Mouse (Mus musculus): ENCODE results near the gene D2hgdh. TPM values are rescaled to one million over a fixed set of nuclear protein-coding genes. Genes with fewer than 3 reads are reported as not detected.
"Not testable (repeated sequence)": the region's sequence is repeated elsewhere in the genome, so short reads cannot be mapped to it uniquely, and the experiment has no call there.

D2hgdh gene
- total and polyA plus RNA-seq, 3 experiments, result 3.4 to 15.0 (median 14.7) TPM

DNA sequence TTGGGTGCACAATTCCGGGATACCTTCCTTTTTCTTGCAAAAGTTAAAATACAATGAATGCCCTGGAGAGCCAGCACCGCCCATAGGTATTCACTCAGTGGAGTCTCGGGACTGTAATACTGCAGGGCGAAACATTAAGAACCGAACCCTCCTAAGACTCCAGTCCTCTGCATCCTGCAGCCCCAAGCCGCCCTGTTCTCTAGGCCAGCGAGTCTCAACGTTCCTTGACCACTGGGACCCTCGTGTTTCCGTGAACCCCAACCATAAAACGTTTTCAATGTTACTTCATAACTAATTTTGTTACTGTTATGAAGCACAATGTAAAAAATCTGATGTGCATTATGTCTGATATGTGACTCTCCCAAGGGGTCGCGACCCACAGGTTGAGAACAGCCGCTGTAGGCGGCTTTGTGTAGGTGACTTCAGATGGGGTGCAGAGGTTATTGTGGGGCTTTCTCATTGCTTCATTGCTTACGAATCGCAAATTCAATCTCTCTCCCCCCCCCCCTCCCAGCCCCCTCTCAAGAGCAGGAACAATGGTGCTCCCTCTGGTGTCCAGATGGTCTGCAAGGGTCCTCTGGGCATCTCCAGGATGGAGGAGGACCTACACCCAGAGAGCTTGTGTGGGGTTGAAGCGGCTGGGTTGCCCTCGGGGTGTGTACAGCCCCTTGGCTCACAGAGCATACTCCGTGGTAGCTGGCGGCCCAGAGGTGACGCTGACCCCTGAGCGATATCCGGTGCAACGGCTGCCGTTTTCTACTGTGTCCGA is 1.2 kb downstream of the D2hgdh start:
- Histone ChIP-seq H3K4me3 (ENCODE audit: low read depth, low read length) (peak overlapping the region; percentile 78), H3K36me3 (replicated peaks) (peaks cover 54% of the 10 kb centered on the region), H3K4me1 (ENCODE audit: insufficient read depth, low read depth, low read length) (peaks cover 35% of the 10 kb centered on the region), H3K9me3 (replicated peaks) (no peaks in the 10 kb centered on the region), H3K27me3 (ENCODE audit: insufficient read depth, low read length) (no peaks in the 10 kb centered on the region)
- TF ChIP-seq TAL1 (conservative IDR thresholded peaks at IDR 0.05; ENCODE audit: low read depth, low read length) (no peak), POLR2AphosphoS5 (IDR thresholded peaks at IDR 0.05; ENCODE audit: insufficient replicate concordance, low read depth, low read length) (no peak), CTCF (IDR thresholded peaks at IDR 0.05; ENCODE audit: low read depth, low read length) (no peak), GATA1 (IDR thresholded peaks at IDR 0.05; ENCODE audit: borderline replicate concordance, low read length) (no peak)
- ATAC-seq (ENCODE audit: extremely low read depth, insufficient number of reproducible peaks, low FRiP score, poor library complexity, severe bottlenecking) (no peak), DNase-seq (ENCODE audit: low spot score) (peak; percentile 38)

DNA sequence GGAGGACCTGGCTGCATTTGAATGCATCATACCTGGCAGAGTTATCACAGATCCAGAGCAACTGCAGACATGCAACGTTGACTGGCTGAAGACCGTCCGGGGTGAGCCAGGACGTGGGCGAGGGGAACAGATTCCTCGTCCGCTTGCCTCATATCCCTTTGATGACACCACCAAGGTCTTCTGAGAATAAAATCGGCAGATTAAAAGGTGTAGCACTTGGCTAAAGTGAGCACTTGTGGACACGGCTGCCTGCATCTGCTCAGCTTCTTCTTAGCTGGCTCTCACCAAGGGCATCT is 1.8 kb downstream of the D2hgdh start:
- H3K4me3 ChIP-seq (ENCODE audit: low read depth, low read length), result peak overlapping the region; percentile 78
- no peak for ATAC-seq (ENCODE audit: extremely low read depth, insufficient number of reproducible peaks, low FRiP score, poor library complexity, severe bottlenecking)

DNA sequence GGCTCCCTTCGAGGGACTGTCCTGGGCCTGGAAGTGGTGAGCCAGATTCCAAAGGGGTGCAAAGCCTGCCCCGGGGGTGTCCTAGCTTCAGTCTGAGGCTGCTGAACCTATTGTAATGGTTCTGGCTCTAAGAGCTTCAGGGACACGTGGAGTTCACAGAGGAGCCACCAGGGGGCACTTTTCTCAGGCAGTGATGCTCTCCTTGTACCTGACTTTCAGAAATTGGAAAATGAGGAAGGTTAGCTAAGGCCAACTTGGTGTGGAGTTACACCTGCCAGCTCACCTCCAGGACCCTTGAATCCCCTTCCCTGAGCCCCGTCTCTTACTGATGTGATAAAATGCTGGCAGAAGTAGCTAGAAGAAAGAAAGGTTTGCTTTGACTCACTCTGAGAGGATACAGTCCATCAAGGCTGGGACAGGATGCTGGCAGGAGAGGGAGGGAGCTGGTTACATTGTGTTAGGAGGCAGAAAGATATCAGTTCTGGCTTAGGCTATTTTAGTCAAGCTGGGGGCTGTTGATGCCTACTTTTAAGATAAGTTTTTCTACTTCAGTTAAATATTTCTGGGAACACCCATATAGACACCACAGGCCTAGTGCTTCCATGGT is 8.1 kb downstream of the D2hgdh start:
- not testable (repeated sequence) for DNase-seq (ENCODE audit: low spot score); H3K27me3 ChIP-seq (ENCODE audit: insufficient read depth, low read length); H3K4me3 ChIP-seq (ENCODE audit: low read depth, low read length); H3K9me3 ChIP-seq (replicated peaks)
- ATAC-seq (ENCODE audit: extremely low read depth, insufficient number of reproducible peaks, low FRiP score, poor library complexity, severe bottlenecking), result peak; percentile 66
- TF ChIP-seq CTCF (IDR thresholded peaks at IDR 0.05; ENCODE audit: low read depth, low read length), result 0 out of 2 replicates have a peak, but pooled peaks have one; percentile 15
- Histone ChIP-seq H3K36me3 (replicated peaks) (peaks cover 56% of the 10 kb centered on the region), H3K4me1 (ENCODE audit: insufficient read depth, low read depth, low read length) (peaks cover 13% of the 10 kb centered on the region)

More for the DNA sequence above, 1.8 kb downstream of the D2hgdh start:
- peaks cover 49% of the 10 kb centered on the region for H3K36me3 ChIP-seq (replicated peaks)
- no peak for DNase-seq (ENCODE audit: low spot score)
- H3K27me3 ChIP-seq (ENCODE audit: insufficient read depth, low read length), result no peaks in the 10 kb centered on the region
- no peak for TF ChIP-seq POLR2AphosphoS5 (IDR thresholded peaks at IDR 0.05; ENCODE audit: insufficient replicate concordance, low read depth, low read length)
- no peak for TF ChIP-seq GATA2 (IDR thresholded peaks at IDR 0.05; ENCODE audit: borderline replicate concordance, low read depth, low read length)
- no peak for TF ChIP-seq CTCF (IDR thresholded peaks at IDR 0.05; ENCODE audit: low read depth, low read length)
- TF ChIP-seq GATA1 (IDR thresholded peaks at IDR 0.05; ENCODE audit: borderline replicate concordance, low read length), result no peak
- peaks cover 35% of the 10 kb centered on the region for H3K4me1 ChIP-seq (ENCODE audit: insufficient read depth, low read depth, low read length)
- no peaks in the 10 kb centered on the region for H3K9me3 ChIP-seq (replicated peaks)

DNA sequence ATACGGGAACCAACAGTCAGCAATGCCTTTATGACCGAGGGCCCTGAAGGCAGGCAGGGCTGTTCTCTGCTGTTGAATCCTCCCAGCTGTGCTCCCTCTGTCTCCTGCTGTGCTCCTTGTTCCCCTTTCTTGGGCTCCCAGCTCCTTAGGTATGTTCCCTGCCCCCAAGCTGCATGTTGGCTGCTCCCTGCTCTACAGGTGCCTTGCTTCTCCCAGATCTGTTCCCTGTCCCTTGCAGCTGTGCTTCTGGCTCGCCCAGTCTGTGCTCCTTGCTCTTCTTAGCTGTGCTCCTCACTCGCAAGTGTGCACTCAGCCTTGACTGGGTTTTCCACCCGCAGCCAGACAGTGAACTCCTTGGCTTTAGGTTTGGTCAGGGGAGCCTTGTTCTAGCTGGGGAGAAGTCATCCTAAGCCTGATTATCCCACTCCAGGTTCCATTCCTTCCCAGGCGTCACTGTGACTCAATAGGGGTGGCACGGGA is 10.0 kb downstream of the D2hgdh start:
- H3K4me1 ChIP-seq (ENCODE audit: insufficient read depth, low read depth, low read length), result peaks cover 10% of the 10 kb centered on the region
- TF ChIP-seq POLR2AphosphoS5 (IDR thresholded peaks at IDR 0.05; ENCODE audit: insufficient replicate concordance, low read depth, low read length), result no peak
- TF ChIP-seq GATA2 (IDR thresholded peaks at IDR 0.05; ENCODE audit: borderline replicate concordance, low read depth, low read length), result no peak
- TF ChIP-seq TAL1 (conservative IDR thresholded peaks at IDR 0.05; ENCODE audit: low read depth, low read length), result no peak
- TF ChIP-seq CTCF (IDR thresholded peaks at IDR 0.05; ENCODE audit: low read depth, low read length), result no peak
- TF ChIP-seq GATA1 (IDR thresholded peaks at IDR 0.05; ENCODE audit: borderline replicate concordance, low read length), result no peak
- no peak for ATAC-seq (ENCODE audit: extremely low read depth, insufficient number of reproducible peaks, low FRiP score, poor library complexity, severe bottlenecking)

DNA sequence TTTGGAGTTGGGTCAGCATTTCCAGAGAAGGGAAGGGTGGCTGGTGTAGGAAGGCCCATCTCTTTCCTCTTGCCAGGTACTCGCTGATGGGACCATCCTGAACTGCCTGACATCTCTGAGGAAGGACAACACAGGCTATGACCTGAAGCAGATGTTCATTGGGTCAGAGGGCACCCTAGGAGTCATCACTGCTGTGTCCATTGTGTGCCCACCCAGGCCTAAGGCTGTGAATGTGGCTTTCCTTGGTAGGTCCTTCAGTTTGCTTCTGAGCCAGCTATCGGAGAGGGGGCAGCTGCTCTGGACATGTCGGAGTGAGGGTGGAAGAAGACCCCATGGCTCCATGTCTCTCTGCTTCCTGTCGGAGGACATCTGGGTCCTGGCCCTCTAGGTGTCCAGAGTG is 10.5 kb downstream of the D2hgdh start:
- Histone ChIP-seq H3K27me3 (ENCODE audit: insufficient read depth, low read length) (no peaks in the 10 kb centered on the region), H3K36me3 (replicated peaks) (peaks cover 47% of the 10 kb centered on the region), H3K4me3 (ENCODE audit: low read depth, low read length) (no peak overlapping the region), H3K9me3 (replicated peaks) (no peaks in the 10 kb centered on the region), H3K4me1 (ENCODE audit: insufficient read depth, low read depth, low read length) (peaks cover 10% of the 10 kb centered on the region)
- ATAC-seq (ENCODE audit: extremely low read depth, insufficient number of reproducible peaks, low FRiP score, poor library complexity, severe bottlenecking) (no peak), DNase-seq (ENCODE audit: low spot score) (peak; percentile 0)
- no peak for TF ChIP-seq GATA2 (IDR thresholded peaks at IDR 0.05; ENCODE audit: borderline replicate concordance, low read depth, low read length)
- TF ChIP-seq CTCF (IDR thresholded peaks at IDR 0.05; ENCODE audit: low read depth, low read length), result no peak
- TF ChIP-seq TAL1 (conservative IDR thresholded peaks at IDR 0.05; ENCODE audit: low read depth, low read length), result no peak
- no peak for TF ChIP-seq POLR2AphosphoS5 (IDR thresholded peaks at IDR 0.05; ENCODE audit: insufficient replicate concordance, low read depth, low read length)
- no peak for TF ChIP-seq GATA1 (IDR thresholded peaks at IDR 0.05; ENCODE audit: borderline replicate concordance, low read length)

More for the DNA sequence above, 10.0 kb downstream of the D2hgdh start:
- H3K4me3 ChIP-seq (ENCODE audit: low read depth, low read length), result no peak overlapping the region
- peak; percentile 0 for DNase-seq (ENCODE audit: low spot score)
- H3K27me3 ChIP-seq (ENCODE audit: insufficient read depth, low read length), result no peaks in the 10 kb centered on the region
- no peaks in the 10 kb centered on the region for H3K9me3 ChIP-seq (replicated peaks)
- H3K36me3 ChIP-seq (replicated peaks), result peaks cover 52% of the 10 kb centered on the region

DNA sequence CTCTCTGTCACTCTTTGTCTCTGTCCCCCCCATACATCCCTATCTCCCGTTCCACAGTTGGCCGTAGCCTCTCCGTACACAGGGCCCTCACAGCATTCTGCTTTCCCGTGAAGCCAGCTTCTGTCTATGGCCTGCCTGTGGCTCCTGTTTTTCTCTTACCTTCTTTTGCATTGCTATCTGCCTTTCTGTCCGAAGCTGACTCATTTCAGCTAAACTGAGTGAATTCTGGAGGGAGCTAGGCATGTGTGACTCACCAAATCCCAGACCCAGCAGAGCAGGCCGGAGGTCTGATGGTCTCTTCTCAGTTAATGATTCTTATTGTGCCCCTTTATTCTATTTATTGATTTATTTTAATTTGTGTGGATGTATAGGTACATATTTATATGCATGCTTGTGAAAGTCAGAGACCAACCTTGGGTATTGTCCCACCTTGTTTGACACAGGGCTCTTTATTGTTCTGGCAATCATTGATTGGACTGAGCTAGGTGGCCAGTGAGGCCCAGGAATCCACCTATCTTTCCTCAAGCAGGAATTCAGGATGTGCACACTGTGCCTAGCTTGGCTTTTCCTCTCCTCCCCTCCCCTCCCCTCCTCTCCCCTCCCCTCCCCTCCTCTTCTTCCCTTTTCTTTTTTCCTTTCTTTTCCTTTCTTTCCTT is 11.3 kb downstream of the D2hgdh start:
- H3K4me1 ChIP-seq (ENCODE audit: insufficient read depth, low read depth, low read length), result peaks cover 10% of the 10 kb centered on the region
- H3K9me3 ChIP-seq (replicated peaks), result no peaks in the 10 kb centered on the region
- TF ChIP-seq GATA2 (IDR thresholded peaks at IDR 0.05; ENCODE audit: borderline replicate concordance, low read depth, low read length) (no peak), POLR2AphosphoS5 (IDR thresholded peaks at IDR 0.05; ENCODE audit: insufficient replicate concordance, low read depth, low read length) (no peak), TAL1 (conservative IDR thresholded peaks at IDR 0.05; ENCODE audit: low read depth, low read length) (no peak), CTCF (IDR thresholded peaks at IDR 0.05; ENCODE audit: low read depth, low read length) (no peak), GATA1 (IDR thresholded peaks at IDR 0.05; ENCODE audit: borderline replicate concordance, low read length) (no peak)
- DNase-seq (ENCODE audit: low spot score) (peak; percentile 0), ATAC-seq (ENCODE audit: extremely low read depth, insufficient number of reproducible peaks, low FRiP score, poor library complexity, severe bottlenecking) (no peak)
- no peak overlapping the region for H3K4me3 ChIP-seq (ENCODE audit: low read depth, low read length)
- peaks cover 46% of the 10 kb centered on the region for H3K36me3 ChIP-seq (replicated peaks)
- H3K27me3 ChIP-seq (ENCODE audit: insufficient read depth, low read length), result no peaks in the 10 kb centered on the region

Measured in G1E (cell line).